Mouse (Mus musculus): ENCODE measurements around the gene Ache.
A peak's percentile ranks its signal among the peaks of the same experiment; 100 is the strongest.
"Not testable (repeated sequence)": the region's sequence is repeated elsewhere in the genome, so short reads cannot be mapped to it uniquely, and the experiment has no call there.

Ache gene

GRCm38 (mm10) chr5:137287032-137287952, at the start of gene Ache:
Gene Ache (plus strand): TSS chr5:137287519.
- no peak for DNase-seq

- DNase-seq: no peak
These were observed 23.2 kb upstream of the Ache start for GRCm38 (mm10) chr5:137263897-137264720.

- no peak for DNase-seq
These were observed 22.5 kb upstream of the Ache start for GRCm38 (mm10) chr5:137264787-137265186.

GRCm38 (mm10) chr5:137268131-137268910, 19.0 kb upstream of the Ache start:
- peak; percentile 47 for DNase-seq

- DNase-seq: peak; percentile 55
These were observed 9.7 kb upstream of the Ache start for GRCm38 (mm10) chr5:137277360-137278342.

GRCm38 (mm10) chr5:137284411-137284810, 2.9 kb upstream of the Ache start:
- DNase-seq: not testable (repeated sequence)

- no peak for DNase-seq
These were observed 2.3 kb upstream of the Ache start for GRCm38 (mm10) chr5:137285045-137285444.

GRCm38 (mm10) chr5:137285986-137286385, 1.3 kb upstream of the Ache start:
- DNase-seq: no peak

- peak; percentile 90 for DNase-seq
These were observed 676 bp upstream of the Ache start for GRCm38 (mm10) chr5:137286655-137287031.

- no peak for DNase-seq
These were observed 829 bp downstream of the Ache start for GRCm38 (mm10) chr5:137287953-137288743.

GRCm38 (mm10) chr5:137288999-137289470, 1.7 kb downstream of the Ache start:
- no peak for DNase-seq

GRCm38 (mm10) chr5:137289591-137290365, 2.5 kb downstream of the Ache start:
- no peak for DNase-seq

GRCm38 (mm10) chr5:137290677-137291076, 3.4 kb downstream of the Ache start:
- DNase-seq: peak; percentile 78

- no peak for DNase-seq
These were observed 4.1 kb downstream of the Ache start for GRCm38 (mm10) chr5:137291381-137291926.

- DNase-seq: peak; percentile 91
These were observed 6.0 kb downstream of the Ache start for GRCm38 (mm10) chr5:137293282-137293681.

GRCm38 (mm10) chr5:137293839-137294743, 6.8 kb downstream of the Ache start, which contains the start of gene Ufsp1:
Gene Ufsp1 (plus strand): TSS chr5:137294629.
- DNase-seq: peak; percentile 98

GRCm38 (mm10) chr5:137294744-137295093, 7.4 kb downstream of the Ache start:
- no peak for DNase-seq

GRCm38 (mm10) chr5:137295296-137295695, 8.0 kb downstream of the Ache start:
- DNase-seq: no peak
